Mouse (Mus musculus): Measurements from ENCODE around the gene Nsun7. TPM values are rescaled to one million over a fixed set of nuclear protein-coding genes. Genes with fewer than 3 reads are reported as not detected.

The Nsun7 gene
- total and polyA plus RNA-seq, 3 experiments = not detected

GRCm38 (mm10) chr5:66340356-66341102, 80.8 kb downstream of the Nsun7 start:
- Histone ChIP-seq H3K4me3 (ENCODE audit: control insufficient read depth in 1 of 2, insufficient read depth in 1 of 2, low read depth in 2 of 2, low read length in 2 of 2) (no peak overlapping the region), H3K4me1 (ENCODE audit: control insufficient read depth in 1 of 2, insufficient read depth in 2 of 2, low read length in 2 of 2) (no peaks in the 10 kb centered on the region), H3K27ac (ENCODE audit: control insufficient read depth, low read depth, low read length) (no peak overlapping the region), H3K27me3 (ENCODE audit: control insufficient read depth in 1 of 2, insufficient read depth in 2 of 2, low read length in 2 of 2) (no peaks in the 10 kb centered on the region), H3K36me3 (ENCODE audit: control insufficient read depth in 1 of 2, insufficient read depth in 2 of 2, low read length in 2 of 2) (no peaks in the 10 kb centered on the region), H3K9me3 (replicated peaks; ENCODE audit: insufficient read depth, low read length) (no peaks in the 10 kb centered on the region), H3K79me2 (ENCODE audit: control insufficient read depth, insufficient read depth, low read length, poor library complexity) (no peaks in the 10 kb centered on the region), H3K9ac (ENCODE audit: control insufficient read depth, low read depth, low read length, poor library complexity, severe bottlenecking) (no peak overlapping the region)
- no peak for DNase-seq (ENCODE audit: low read depth, low spot score)
- TF ChIP-seq SIN3A (IDR thresholded peaks at IDR 0.05; ENCODE audit: low read length) (no peak), MAFK (IDR thresholded peaks at IDR 0.05; ENCODE audit: borderline replicate concordance, low read depth, low read length) (no peak), TAL1 (IDR thresholded peaks at IDR 0.05; ENCODE audit: low read length) (no peak), TCF12 (IDR thresholded peaks at IDR 0.05; ENCODE audit: low read depth, low read length) (no peak), MAZ (IDR thresholded peaks at IDR 0.05; ENCODE audit: low read depth, low read length) (no peak), ZMIZ1 (IDR thresholded peaks at IDR 0.05; ENCODE audit: low read depth, low read length) (no peak), USF1 (IDR thresholded peaks at IDR 0.05; ENCODE audit: low read depth, low read length) (no peak), UBTF (IDR thresholded peaks at IDR 0.05; ENCODE audit: borderline replicate concordance, insufficient read depth, low read depth, low read length) (no peak)

GRCm38 (mm10) chr5:66341848-66342247, 82.2 kb downstream of the Nsun7 start:
- no peaks in the 10 kb centered on the region for H3K9me3 ChIP-seq (replicated peaks; ENCODE audit: insufficient read depth, low read length)
- no peak overlapping the region for H3K27ac ChIP-seq (ENCODE audit: control insufficient read depth, low read depth, low read length)
- no peak for DNase-seq (ENCODE audit: low read depth, low spot score)
- H3K4me3 ChIP-seq (ENCODE audit: control insufficient read depth in 1 of 2, insufficient read depth in 1 of 2, low read depth in 2 of 2, low read length in 2 of 2) = no peak overlapping the region
- no peaks in the 10 kb centered on the region for H3K36me3 ChIP-seq (ENCODE audit: control insufficient read depth in 1 of 2, insufficient read depth in 2 of 2, low read length in 2 of 2)
- H3K9ac ChIP-seq (ENCODE audit: control insufficient read depth, low read depth, low read length, poor library complexity, severe bottlenecking) = no peak overlapping the region
- TF ChIP-seq RAD21 (IDR thresholded peaks at IDR 0.05; ENCODE audit: low read depth, low read length) (no peak), SIN3A (IDR thresholded peaks at IDR 0.05; ENCODE audit: low read length) (no peak)
- H3K79me2 ChIP-seq (ENCODE audit: control insufficient read depth, insufficient read depth, low read length, poor library complexity) = no peaks in the 10 kb centered on the region
- H3K4me1 ChIP-seq (ENCODE audit: control insufficient read depth in 1 of 2, insufficient read depth in 2 of 2, low read length in 2 of 2) = no peaks in the 10 kb centered on the region
- H3K27me3 ChIP-seq (ENCODE audit: control insufficient read depth in 1 of 2, insufficient read depth in 2 of 2, low read length in 2 of 2) = no peaks in the 10 kb centered on the region

- no peak overlapping the region for H3K9ac ChIP-seq (ENCODE audit: control insufficient read depth, low read depth, low read length, poor library complexity, severe bottlenecking)
- H3K27ac ChIP-seq (ENCODE audit: control insufficient read depth, low read depth, low read length) = no peak overlapping the region
- H3K36me3 ChIP-seq (ENCODE audit: control insufficient read depth in 1 of 2, insufficient read depth in 2 of 2, low read length in 2 of 2) = no peaks in the 10 kb centered on the region
- no peaks in the 10 kb centered on the region for H3K27me3 ChIP-seq (ENCODE audit: control insufficient read depth in 1 of 2, insufficient read depth in 2 of 2, low read length in 2 of 2)
- H3K9me3 ChIP-seq (replicated peaks; ENCODE audit: insufficient read depth, low read length) = no peaks in the 10 kb centered on the region
- no peak for DNase-seq (ENCODE audit: low read depth, low spot score)
- H3K79me2 ChIP-seq (ENCODE audit: control insufficient read depth, insufficient read depth, low read length, poor library complexity) = no peaks in the 10 kb centered on the region
- no peak for TF ChIP-seq TCF12 (IDR thresholded peaks at IDR 0.05; ENCODE audit: low read depth, low read length)
- TF ChIP-seq CHD2 (IDR thresholded peaks at IDR 0.05; ENCODE audit: low read length) = no peak
- TF ChIP-seq TAL1 (IDR thresholded peaks at IDR 0.05; ENCODE audit: low read length) = no peak
- no peak for TF ChIP-seq SMC3 (IDR thresholded peaks at IDR 0.05; ENCODE audit: low read depth, low read length)
- TF ChIP-seq UBTF (IDR thresholded peaks at IDR 0.05; ENCODE audit: borderline replicate concordance, insufficient read depth, low read depth, low read length) = no peak
- H3K4me3 ChIP-seq (ENCODE audit: control insufficient read depth in 1 of 2, insufficient read depth in 1 of 2, low read depth in 2 of 2, low read length in 2 of 2) = no peak overlapping the region
- no peaks in the 10 kb centered on the region for H3K4me1 ChIP-seq (ENCODE audit: control insufficient read depth in 1 of 2, insufficient read depth in 2 of 2, low read length in 2 of 2)
Observed at GRCm38 (mm10) chr5:66342285-66342684, 82.6 kb downstream of the Nsun7 start.

Data from MEL (cell line).